Mouse (Mus musculus) splenic B cell, adult 2 months (primary cell): ENCODE data around the gene Cyp8b1.

ENCODE experiments used
- DNase-seq: peaks from one replicate; pipeline ENCODE4 v3.0.0-alpha.2; 2011; ENCODE audit warnings: low read depth, low spot score
- H3K27me3 ChIP-seq: 2 replicates; pipeline ENCODE4 v1.6.1; 2012; ENCODE audit warnings: mild to moderate bottlenecking, low read length, moderate library complexity, mixed read lengths; ENCODE audit not compliant: control insufficient read depth, poor library complexity, insufficient read depth, severe bottlenecking
- H3K36me3 ChIP-seq: 2 replicates; pipeline ENCODE4 v1.6.1; 2012; ENCODE audit warnings: mild to moderate bottlenecking, low read length, moderate library complexity, mixed read lengths; ENCODE audit not compliant: control insufficient read depth, poor library complexity, insufficient read depth, severe bottlenecking

Cyp8b1 gene

DNA sequence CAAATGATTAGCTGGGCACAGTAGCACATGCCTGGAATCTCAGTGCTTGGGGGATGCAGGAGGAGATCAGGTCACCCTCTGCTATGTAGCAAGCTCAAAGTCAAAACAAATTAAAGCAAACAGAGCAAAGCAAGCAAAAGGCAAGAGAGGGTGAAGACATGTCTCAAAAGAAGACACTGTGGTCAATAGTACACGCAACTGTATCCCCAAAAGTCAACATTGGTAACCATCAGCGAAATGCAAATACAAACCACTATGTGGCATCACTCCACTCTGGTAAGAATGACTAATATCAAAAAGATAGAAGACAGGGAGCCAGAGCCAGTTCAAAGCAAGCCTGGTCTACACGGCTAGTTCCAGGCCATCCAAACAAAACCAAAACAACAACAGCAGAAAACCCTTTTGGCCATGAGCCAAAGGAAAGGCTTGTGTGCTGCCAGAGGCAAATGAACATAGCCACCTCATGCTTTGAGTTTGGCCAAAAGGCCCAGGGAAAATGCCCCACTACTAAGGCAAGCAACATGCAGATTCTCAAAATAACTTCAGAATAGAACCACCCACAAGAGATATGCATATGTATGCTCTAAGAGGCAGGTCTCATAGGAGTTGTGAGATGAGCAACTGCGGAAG is 10.4 kb downstream of the Cyp8b1 start:
- H3K36me3 ChIP-seq, result no peaks in the 10 kb centered on the region
- H3K27me3 ChIP-seq, result no peaks in the 10 kb centered on the region
- DNase-seq, result no peak

DNA sequence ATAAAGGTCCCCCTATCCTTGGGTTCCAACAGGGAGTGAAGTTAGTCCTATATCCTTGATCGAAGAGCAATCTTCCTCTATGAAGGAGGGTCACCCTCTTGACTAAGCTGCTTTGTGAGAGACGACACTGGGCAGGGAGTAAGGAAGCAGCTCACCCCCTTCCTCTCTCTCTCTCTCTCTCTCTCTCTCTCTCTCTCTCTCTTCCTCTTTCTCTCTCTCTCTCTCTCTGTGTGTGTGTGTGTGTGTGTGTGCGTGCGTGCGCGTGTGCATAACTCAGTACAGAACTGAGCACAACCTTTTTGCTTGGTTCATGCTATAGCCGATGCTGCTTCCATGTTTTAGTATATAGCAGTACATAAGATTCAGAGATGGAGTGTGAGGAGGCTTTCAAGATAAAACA is 11.2 kb downstream of the Cyp8b1 start:
- Histone ChIP-seq H3K27me3 (no peaks in the 10 kb centered on the region), H3K36me3 (no peaks in the 10 kb centered on the region)
- DNase-seq, result peak; percentile 46

- no peaks in the 10 kb centered on the region for H3K36me3 ChIP-seq
- peak; percentile 61 for DNase-seq
- H3K27me3 ChIP-seq, result no peaks in the 10 kb centered on the region
Measured at GRCm38 (mm10) chr9:121904319-121904718, 11.8 kb downstream of the Cyp8b1 start.

- peak; percentile 48 for DNase-seq
- no peaks in the 10 kb centered on the region for H3K36me3 ChIP-seq
- no peaks in the 10 kb centered on the region for H3K27me3 ChIP-seq
Measured at GRCm38 (mm10) chr9:121903476-121904305, 12.4 kb downstream of the Cyp8b1 start.

- H3K27me3 ChIP-seq, result no peaks in the 10 kb centered on the region
- no peak for DNase-seq
- H3K36me3 ChIP-seq, result no peaks in the 10 kb centered on the region
Measured at GRCm38 (mm10) chr9:121901710-121902700, 14.1 kb downstream of the Cyp8b1 start.

GRCm38 (mm10) chr9:121900282-121900855 is 15.7 kb downstream of the Cyp8b1 start:
- Histone ChIP-seq H3K36me3 (no peaks in the 10 kb centered on the region), H3K27me3 (no peaks in the 10 kb centered on the region)
- peak; percentile 22 for DNase-seq

- DNase-seq, result no peak
Measured at GRCm38 (mm10) chr9:121899306-121899705, 16.8 kb downstream of the Cyp8b1 start.

GRCm38 (mm10) chr9:121898245-121898644 is 17.9 kb downstream of the Cyp8b1 start, which contains the start of gene Ackr2:
Gene Ackr2 (plus strand): TSS chr9:121898355.
- Histone ChIP-seq H3K27me3 (no peaks in the 10 kb centered on the region), H3K36me3 (no peaks in the 10 kb centered on the region)
- no peak for DNase-seq

More at GRCm38 (mm10) chr9:121899306-121899705, 16.8 kb downstream of the Cyp8b1 start:
- no peaks in the 10 kb centered on the region for H3K36me3 ChIP-seq
- H3K27me3 ChIP-seq, result no peaks in the 10 kb centered on the region

GRCm38 (mm10) chr9:121896820-121897219 is 19.3 kb downstream of the Cyp8b1 start:
- Histone ChIP-seq H3K27me3 (no peaks in the 10 kb centered on the region), H3K36me3 (no peaks in the 10 kb centered on the region)
- peak; percentile 50 for DNase-seq

- Histone ChIP-seq H3K36me3 (no peaks in the 10 kb centered on the region), H3K27me3 (no peaks in the 10 kb centered on the region)
- no peak for DNase-seq
Measured at GRCm38 (mm10) chr9:121895392-121895993, 20.6 kb downstream of the Cyp8b1 start.

GRCm38 (mm10) chr9:121894447-121894846 is 21.7 kb downstream of the Cyp8b1 start:
- Histone ChIP-seq H3K27me3 (no peaks in the 10 kb centered on the region), H3K36me3 (no peaks in the 10 kb centered on the region)
- no peak for DNase-seq

DNA sequence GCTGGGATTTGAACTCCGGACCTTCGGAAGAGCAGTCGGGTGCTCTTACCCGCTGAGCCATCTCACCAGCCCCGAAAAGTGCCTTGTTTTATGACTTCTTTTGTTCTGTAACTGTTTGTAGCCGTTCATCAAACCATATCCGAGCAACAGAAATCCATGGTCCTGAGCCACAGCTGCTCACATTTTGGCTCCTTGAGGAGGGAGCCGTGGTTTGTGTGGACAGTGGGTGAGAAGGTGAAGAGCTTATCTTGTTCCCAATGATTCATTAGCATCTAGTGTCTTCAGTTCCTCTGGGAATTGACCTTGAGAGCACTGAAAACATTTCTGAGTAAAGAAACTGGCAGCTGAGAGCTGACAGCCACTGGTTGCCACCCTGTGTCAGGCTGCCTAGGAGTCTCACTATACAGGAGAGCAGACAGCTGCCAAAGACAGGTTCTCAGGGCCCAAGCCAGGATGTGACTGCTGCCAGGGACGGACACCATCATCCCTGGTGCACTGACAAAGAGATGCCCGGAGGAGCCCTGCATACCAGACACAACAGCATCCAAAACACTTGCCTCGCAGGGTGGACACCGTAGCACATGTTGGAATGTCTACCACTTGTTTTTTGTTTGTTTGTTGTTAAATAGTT is 23.9 kb downstream of the Cyp8b1 start:
- H3K36me3 ChIP-seq, result no peaks in the 10 kb centered on the region
- H3K27me3 ChIP-seq, result no peaks in the 10 kb centered on the region
- no peak for DNase-seq

DNA sequence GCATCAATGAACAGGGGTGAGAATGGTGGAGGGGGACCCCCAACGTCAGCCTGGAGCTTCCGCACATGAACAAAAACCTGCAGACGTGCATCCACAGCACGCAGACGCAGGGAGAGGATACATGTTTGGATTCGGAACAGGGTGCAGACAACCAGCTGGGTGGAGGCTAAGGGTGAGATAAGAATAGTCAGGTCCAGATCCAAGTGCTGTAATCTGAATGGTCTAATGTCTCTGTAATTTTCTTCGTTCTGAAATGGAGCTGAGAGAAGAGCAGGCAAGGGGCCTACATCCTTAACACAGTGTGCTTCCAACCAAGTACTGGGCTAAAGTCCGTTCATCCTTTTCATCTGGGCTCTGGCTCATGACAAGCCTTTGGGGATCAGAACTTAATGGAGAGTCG is 24.8 kb downstream of the Cyp8b1 start:
- H3K27me3 ChIP-seq, result no peaks in the 10 kb centered on the region
- no peaks in the 10 kb centered on the region for H3K36me3 ChIP-seq
- DNase-seq, result no peak
